Mouse (Mus musculus) stomach, embryonic 15.5 days (tissue): ENCODE data around the gene Gtf2a1. TPM values are rescaled to one million over a fixed set of nuclear protein-coding genes. Genes with fewer than 3 reads are reported as not detected.

Experiments
- ATAC-seq: fragments of 200-750 bp; cut with Nextera tagmentation; 2 replicates; pipeline ENCODE4 v1.8.0; 2017; ENCODE audit warnings: low read depth, moderate number of reproducible peaks, moderate TSS enrichment; ENCODE audit not compliant: insufficient read depth, low FRiP score
- H3K27ac ChIP-seq: fragments of 300-500 bp; sonication (generic); 2 replicates; pipeline ENCODE4 v1.5.1; 2015; ENCODE audit warnings: mild to moderate bottlenecking, inconsistent platforms
- H3K27me3 ChIP-seq: fragments of 300-500 bp; sonication (generic); replicated peaks from 2 replicates; pipeline ENCODE4 v1.6.1; 2015; ENCODE audit warnings: inconsistent platforms
- H3K36me3 ChIP-seq: fragments of 300-500 bp; sonication (generic); 2 replicates; pipeline ENCODE4 v1.6.1; 2015; ENCODE audit warnings: inconsistent platforms
- H3K4me1 ChIP-seq: fragments of 300-500 bp; sonication (generic); 2 replicates; pipeline ENCODE4 v1.6.1; 2015; ENCODE audit warnings: inconsistent platforms
- H3K4me2 ChIP-seq: fragments of 300-500 bp; sonication (generic); 2 replicates; pipeline ENCODE4 v1.6.1; 2015; ENCODE audit warnings: mild to moderate bottlenecking, inconsistent platforms
- H3K4me3 ChIP-seq: fragments of 300-500 bp; sonication (generic); replicated peaks from 2 replicates; pipeline ENCODE4 v1.5.1; 2015; ENCODE audit warnings: inconsistent platforms
- H3K9ac ChIP-seq: fragments of 300-500 bp; sonication (generic); 2 replicates; pipeline ENCODE4 v1.6.1; 2015; ENCODE audit warnings: inconsistent platforms
- H3K9me3 ChIP-seq: fragments of 300-500 bp; sonication (generic); 2 replicates; pipeline ENCODE4 v1.6.1; 2016; ENCODE audit warnings: inconsistent platforms
- WGBS: fragments of 180-500 bp; shearing (Covaris S2); methylation state at CpG from one replicate; pipeline ENCODE4 v1.1.7; 2015; 5-methylcytosine and 5-hydroxymethylcytosine counted together
- polyA plus RNA-seq: library from polyadenylated mRNA; unstranded; fragments of >200 nt; fragmentation: Nextera tagmentation; extraction: Ambion mirVana; gene quantifications from 2 replicates; pipeline ENCODE4 v1.2.1, GENCODE M21; 2015

The Gtf2a1 gene
- polyA plus RNA-seq, 1 experiment from 2014 or later: 36.7 TPM

DNA sequence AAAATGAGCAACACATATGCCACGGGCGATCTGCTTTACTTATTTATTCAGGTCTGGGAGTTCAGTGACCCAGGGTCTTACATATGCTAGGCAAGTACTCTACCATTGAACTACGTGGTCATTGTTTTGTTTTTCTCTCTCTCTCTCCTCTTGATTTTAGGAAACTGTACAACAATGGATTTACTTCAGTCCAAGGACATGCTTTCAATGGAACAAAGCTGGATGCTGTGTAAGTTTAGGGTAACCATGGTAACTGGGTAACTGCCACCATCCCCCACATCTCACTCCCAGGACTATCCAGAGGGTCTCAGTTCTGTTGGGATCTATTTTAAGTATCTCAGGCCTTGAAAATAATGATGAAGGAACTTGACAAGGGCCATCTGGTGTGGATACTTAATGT lies 78.5 kb downstream of the Gtf2a1 start:
- H3K9ac ChIP-seq: no peak overlapping the region
- H3K4me2 ChIP-seq: no peak overlapping the region
- no peak overlapping the region for H3K27ac ChIP-seq
- ATAC-seq: no peak
- H3K4me1 ChIP-seq: no peaks in the 10 kb centered on the region
- no peaks in the 10 kb centered on the region for H3K27me3 ChIP-seq
- H3K4me3 ChIP-seq: no peak overlapping the region
- WGBS: 63% methylated on average over 3 of the region's 3 CpGs
- no peaks in the 10 kb centered on the region for H3K36me3 ChIP-seq
- no peaks in the 10 kb centered on the region for H3K9me3 ChIP-seq

Other genes starting within 250 kb of the Gtf2a1 start
- 8.0 and 8.4 TPM in 2 replicates for gene Cep128, start 206.1 kb downstream of the Gtf2a1 start, polyA plus RNA-seq
- 0.53 and 0.63 TPM in 2 replicates for gene Tshr, start 205.9 kb downstream of the Gtf2a1 start, polyA plus RNA-seq
- 9.8 and 11.1 TPM in 2 replicates for gene Ston2, start 197.9 kb upstream of the Gtf2a1 start, polyA plus RNA-seq